9 mouse cellular contexts compared by ENCODE assay signal in the genomic region with DNA sequence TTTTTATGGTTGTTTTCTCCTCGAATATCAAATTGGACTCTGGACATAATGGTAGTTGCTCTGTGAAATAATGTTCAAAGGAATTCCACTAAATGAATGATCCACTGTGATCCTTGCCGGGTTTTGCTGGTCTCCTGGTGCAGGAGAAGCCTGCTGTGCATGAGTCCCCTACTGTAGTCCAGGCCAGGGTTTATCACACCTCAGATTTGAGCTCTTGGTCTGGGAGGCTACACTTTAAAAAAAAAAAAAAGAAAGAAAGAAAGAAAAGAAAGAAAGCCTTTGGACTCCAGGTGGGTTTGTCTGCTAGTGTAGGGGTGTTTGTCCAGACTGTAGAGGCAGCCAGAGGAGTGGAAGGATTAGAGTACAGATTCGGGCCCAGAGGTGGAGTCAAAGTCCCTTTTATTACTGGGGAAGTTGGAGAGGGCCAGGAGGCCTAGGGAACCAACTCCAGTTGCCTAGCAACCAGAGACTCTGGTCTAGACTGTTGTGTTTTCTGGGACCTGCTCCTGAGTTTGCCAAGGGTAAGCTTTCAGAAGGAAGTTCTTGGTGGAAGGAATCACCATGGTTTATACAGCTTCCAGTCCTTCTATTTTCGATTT. TPM values are rescaled to one million over a fixed set of nuclear protein-coding genes. Genes with fewer than 3 reads are reported as not detected.
DNase-seq lines count a peak whose midpoint lies in the region; ATAC-seq and TF ChIP-seq lines count a peak whose summit lies in the region.
"Had no signal": no experiment of that assay in that cellular context is flagged by ENCODE, and none has a peak within 500 bp of the region (broad histone marks: within the 10 kb centered on the region; RNA-seq: fewer than 3 reads in every experiment).

TSS of gene Caps2 (plus strand) at position 454 of the 599 bp plus-strand sequence.

- H3K9me3 ChIP-seq in ES-E14 (ENCODE audit: control insufficient read depth, insufficient read depth, low read depth, low read length), result no peaks in the 10 kb centered on the region
- no peaks in the 10 kb centered on the region for H3K9me3 ChIP-seq in forebrain, postnatal 0 days (ENCODE audit: low read length)
- no peaks in the 10 kb centered on the region for H3K9me3 ChIP-seq in midbrain, embryonic 15.5 days

- ATAC-seq in forebrain, postnatal 0 days, result peak; percentile 50
- peak; percentile 51 for ATAC-seq in midbrain, embryonic 15.5 days (replicated peaks)

- no peak within 1 kb of the TSS for H3K4me2 ChIP-seq in forebrain, postnatal 0 days (ENCODE audit: low read depth)
- H3K4me2 ChIP-seq in midbrain, embryonic 15.5 days, result no peak within 1 kb of the TSS

- H3K36me3 ChIP-seq in ES-E14 (ENCODE audit: control insufficient read depth, insufficient read depth, low read length, poor library complexity, severe bottlenecking), result no peaks in the 10 kb centered on the region
- H3K36me3 ChIP-seq in forebrain, postnatal 0 days (ENCODE audit: insufficient read depth), result no peaks in the 10 kb centered on the region
- no peaks in the 10 kb centered on the region for H3K36me3 ChIP-seq in midbrain, embryonic 15.5 days (replicated peaks)

- TF ChIP-seq CTCF in forebrain, postnatal 0 days (IDR thresholded peaks at IDR 0.05; ENCODE audit: low read depth), result no peak

- no peak within 1 kb of the TSS for H3K27ac ChIP-seq in ES-E14 (ENCODE audit: insufficient read depth, low read depth, low read length, poor library complexity, severe bottlenecking)
- H3K27ac ChIP-seq in forebrain, postnatal 0 days (ENCODE audit: low read depth, low read length), result no peak within 1 kb of the TSS
- H3K27ac ChIP-seq in midbrain, embryonic 15.5 days, result no peak within 1 kb of the TSS

- WGBS in forebrain, postnatal 0 days, result 29% methylated on average over 4 of the region's 4 CpGs
- 29% methylated on average over 4 of the region's 4 CpGs for WGBS in midbrain, embryonic 15.5 days

- in situ Hi-C loops in ES-E14 (cut with MboI; ENCODE audit: low sequenced_read_pairs in 2 of 2, unreplicated experiment in 2 of 2), result no loop called here

- H3K27me3 ChIP-seq in forebrain, postnatal 0 days (ENCODE audit: insufficient read depth, low read length), result no peaks in the 10 kb centered on the region
- H3K27me3 ChIP-seq in midbrain, embryonic 15.5 days (replicated peaks), result no peaks in the 10 kb centered on the region

- no peak within 1 kb of the TSS for H3K9ac ChIP-seq in ES-E14 (ENCODE audit: insufficient read depth, low read depth, low read length, poor library complexity, severe bottlenecking)
- H3K9ac ChIP-seq in forebrain, postnatal 0 days, result no peak within 1 kb of the TSS
- H3K9ac ChIP-seq in midbrain, embryonic 15.5 days, result no peak within 1 kb of the TSS

- peak; percentile 1 for DNase-seq in cerebellum, adult 9-10 months
- no peak for DNase-seq in cerebellum, adult 9-11 months
- DNase-seq in ES-E14 (ENCODE audit: low read depth, low spot score), result peak; percentile 50
- peak; percentile 59 for DNase-seq in forebrain, postnatal 0 days
- peak; percentile 7 to 44 for DNase-seq in kidney, postnatal 25 days
- no peak for DNase-seq in layer of hippocampus, postnatal 36 days
- no peak for DNase-seq in urinary bladder, postnatal 36 days (ENCODE audit: low spot score in 2 of 2)

- H3K4me3 ChIP-seq in ES-E14 (ENCODE audit: insufficient read depth in 1 of 2, low read depth in 1 of 2, low read length in 2 of 2, poor library complexity in 1 of 2, severe bottlenecking in 1 of 2), result no peak within 1 kb of the TSS
- H3K4me3 ChIP-seq in forebrain, postnatal 0 days (ENCODE audit: low read depth, low read length), result no peak within 1 kb of the TSS
- H3K4me3 ChIP-seq in midbrain, embryonic 15.5 days, result no peak within 1 kb of the TSS

- no peaks in the 10 kb centered on the region for H3K4me1 ChIP-seq in ES-E14 (ENCODE audit: control insufficient read depth in 2 of 2, insufficient read depth in 2 of 2, low read length in 2 of 2, poor library complexity in 1 of 2)
- H3K4me1 ChIP-seq in forebrain, postnatal 0 days (ENCODE audit: insufficient read depth), result no peaks in the 10 kb centered on the region
- peaks cover 3% of the 10 kb centered on the region; the same call in 1 of the 2 replicates for H3K4me1 ChIP-seq in midbrain, embryonic 15.5 days

TF ChIP-seq in ES-E14, 5 proteins besides CTCF, POLR2A, EP300 and RAD21:
- TF ChIP-seq CHD2 (IDR thresholded peaks at IDR 0.05; ENCODE audit: low read depth, low read length), result no peak
- TF ChIP-seq ZNF384 (IDR thresholded peaks at IDR 0.05; ENCODE audit: low read depth, low read length), result peak; percentile 93

RNA-seq across cellular contexts. Expression of gene Caps2, which starts in this region (rescaled TPM):
- 1.0 and 2.4 TPM in 2 replicates for total RNA-seq in ES-E14 (2012; rRNA removed)
- 0.24 and 0.69 TPM in 2 replicates for total RNA-seq in forebrain, postnatal 0 days (2014; rRNA removed)
- polyA plus RNA-seq in forebrain, postnatal 0 days (2015; fragmentation: Nextera tagmentation; extraction: Ambion mirVana), result 0.36 and 0.59 TPM in 2 replicates
- polyA plus RNA-seq in midbrain, embryonic 15.5 days (2015; fragmentation: Nextera tagmentation; extraction: Ambion mirVana), result 0.47 and 0.58 TPM in 2 replicates
- under 1 TPM in 1 of 2 experiments, not detected in 1; 0.43 TPM for total RNA-seq in layer of hippocampus, postnatal 36 days (2021)
- polyA plus RNA-seq: spleen, adult 2 months had no signal

Comparison
In these comparisons a context has a peak if more than half of its experiments do, and no peak if none do; other contexts are left out.
1. DNase-seq: peak in cerebellum, adult 9-10 months (single experiment), ES-E14 (single experiment) and kidney, postnatal 25 days (2 of 2); none in cerebellum, adult 9-11 months (single experiment), layer of hippocampus, postnatal 36 days (0 of 2) and urinary bladder, postnatal 36 days (0 of 2).
2. Peak in DNase-seq and ATAC-seq in forebrain, postnatal 0 days; RNA of the gene not detected or under 1 TPM.
3. Peak in ATAC-seq in midbrain, embryonic 15.5 days; RNA of the gene not detected or under 1 TPM.